Mouse (Mus musculus) liver, adult 2 months (tissue): ENCODE measurements around the gene Zfp967. TPM values are rescaled to one million over a fixed set of nuclear protein-coding genes. Genes with fewer than 3 reads are reported as not detected.
"Not testable (repeated sequence)": the region's sequence is repeated elsewhere in the genome, so short reads cannot be mapped to it uniquely, and the experiment has no call there.

ENCODE experiments used
- DNase-seq: peaks from one replicate; pipeline ENCODE4 v3.0.0-alpha.2; 2011; ENCODE audit warnings: low read depth, low spot score; ENCODE audit errors: extremely low read depth
- H3K27ac ChIP-seq: fragments of 200-500 bp; replicated peaks from 2 replicates; pipeline ENCODE4 v1.5.1; 2012; ENCODE audit warnings: low read depth, mild to moderate bottlenecking, control low read depth, inconsistent platforms, low read length; ENCODE audit not compliant: insufficient read depth
- H3K27me3 ChIP-seq: fragments of 200-500 bp; 2 replicates; pipeline ENCODE4 v1.6.1; 2012; ENCODE audit warnings: mild to moderate bottlenecking, moderate library complexity, low read length, inconsistent platforms; ENCODE audit not compliant: control insufficient read depth, insufficient read depth
- H3K36me3 ChIP-seq: fragments of 200-500 bp; 2 replicates; pipeline ENCODE4 v1.6.1; 2012; ENCODE audit warnings: low read length, inconsistent platforms; ENCODE audit not compliant: control insufficient read depth, insufficient read depth
- H3K4me1 ChIP-seq: fragments of 200-500 bp; 2 replicates; pipeline ENCODE4 v1.6.1; 2011; ENCODE audit warnings: low read length; ENCODE audit not compliant: control insufficient read depth, insufficient read depth
- H3K4me3 ChIP-seq: fragments of 200-500 bp; 2 replicates; pipeline ENCODE4 v1.5.1; 2011; ENCODE audit warnings: low read depth, mild to moderate bottlenecking, control low read depth, low read length, moderate library complexity; ENCODE audit not compliant: insufficient read depth
- H3K79me2 ChIP-seq: fragments of 200-500 bp; 2 replicates; pipeline ENCODE4 v1.6.1; 2012; ENCODE audit warnings: inconsistent platforms, mild to moderate bottlenecking, low read length, moderate library complexity; ENCODE audit not compliant: control insufficient read depth, insufficient read depth
- H3K9ac ChIP-seq: fragments of 200-500 bp; 2 replicates; pipeline ENCODE4 v1.6.1; 2012; ENCODE audit warnings: low read depth, mild to moderate bottlenecking, control low read depth, inconsistent platforms, low read length
- WGBS: fragments of 180-500 bp; shearing (Covaris S2); methylation state at CpG from one replicate; pipeline ENCODE4 v1.1.7; 2018; 5-methylcytosine and 5-hydroxymethylcytosine counted together
- polyA plus RNA-seq: library from polyadenylated mRNA; depleted of rRNA; stranded (reverse); fragments of >200 nt; gene quantifications from 2 replicates; pipeline ENCODE4 v1.2.3, GENCODE M21; 2012; rRNA removed
- total RNA-seq: library from RNA; depleted of rRNA; stranded (reverse); fragments of >200 nt; gene quantifications from 2 replicates; pipeline ENCODE4 v1.2.3, GENCODE M21; 2014; rRNA removed

Gene Zfp967
- total RNA-seq = not detected in 2 replicates
- polyA plus RNA-seq = not detected in 2 replicates

DNA sequence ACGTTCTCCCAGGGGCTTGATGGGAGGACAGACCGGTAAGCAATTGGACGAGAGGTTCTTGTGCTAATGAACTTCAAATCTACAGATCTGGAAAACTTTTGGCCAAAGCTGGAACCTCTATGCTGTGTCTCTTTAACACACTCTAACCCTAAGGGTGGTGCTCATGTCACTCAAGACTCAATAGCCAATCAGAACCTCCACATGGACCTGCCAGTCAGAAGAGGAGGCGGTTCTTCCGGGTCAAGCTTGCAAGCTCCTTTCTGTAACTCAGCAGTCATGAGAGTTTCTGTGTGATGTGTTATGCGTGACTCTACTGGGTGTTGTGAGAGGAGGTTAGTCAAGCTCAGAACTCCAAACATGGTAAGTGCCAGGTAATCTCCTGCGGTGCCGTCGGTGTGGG is at the start of gene Zfp967:
Gene Zfp967 (plus strand): TSS at position 301 of the 400 bp plus-strand sequence.
- H3K9ac ChIP-seq, DNase-seq, H3K27ac ChIP-seq, H3K79me2 ChIP-seq, H3K27me3 ChIP-seq, H3K36me3 ChIP-seq, H3K4me1 ChIP-seq, H3K4me3 ChIP-seq: not testable (repeated sequence)
- whole genome bisulfite sequencing = no CpG with 5 or more reads among the region's 9 CpGs

DNA sequence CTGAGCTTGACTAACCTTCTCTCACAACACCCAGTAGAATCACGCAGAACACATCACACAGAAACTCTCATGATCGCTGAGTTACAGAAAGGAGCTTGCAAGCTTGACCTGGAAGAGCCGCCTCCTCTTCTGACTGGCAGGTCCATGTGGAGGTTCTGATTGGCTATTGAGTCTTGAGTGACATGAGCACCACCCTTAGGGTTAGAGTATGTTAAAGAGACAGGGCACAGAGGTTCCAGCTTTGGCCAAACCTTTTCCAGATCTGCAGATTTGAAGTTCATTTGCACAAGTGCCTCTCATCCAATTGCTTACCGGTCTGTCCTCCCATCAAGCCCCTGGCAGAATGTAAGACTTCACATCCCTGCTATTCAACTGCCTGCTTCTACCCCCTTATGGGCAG is 34.2 kb upstream of the Zfp967 start, which contains the start of gene Gm14434:
Gene Gm14434 (minus strand): TSS at position 101 of the 400 bp plus-strand sequence.
- H3K4me1 ChIP-seq, H3K27me3 ChIP-seq, DNase-seq, H3K79me2 ChIP-seq, H3K27ac ChIP-seq, H3K36me3 ChIP-seq, H3K4me3 ChIP-seq, H3K9ac ChIP-seq: not testable (repeated sequence)
- no CpG with 5 or more reads among the region's 4 CpGs for WGBS

Other genes starting within 250 kb of the Zfp967 start
- gene Gm11009, start 201.6 kb upstream of the Zfp967 start, total RNA-seq = not detected in 2 replicates
- gene Gm11009, start 201.6 kb upstream of the Zfp967 start, polyA plus RNA-seq = not detected in 2 replicates
- gene Gm14435, start 97.5 kb upstream of the Zfp967 start, total RNA-seq = 2.4 and 2.9 TPM in 2 replicates
- 0.86 and 1.4 TPM in 2 replicates for gene Gm14435, start 97.5 kb upstream of the Zfp967 start, polyA plus RNA-seq
- 1.5 TPM in 2 replicates for gene Gm14434, start 34.3 kb upstream of the Zfp967 start, total RNA-seq
- 0.92 and 1.4 TPM in 2 replicates for gene Gm14434, start 34.3 kb upstream of the Zfp967 start, polyA plus RNA-seq
- gene Gm14308, start 115.3 kb downstream of the Zfp967 start, total RNA-seq = 2.5 and 4.0 TPM in 2 replicates
- 0.45 and 0.46 TPM in 2 replicates for gene Gm14308, start 115.3 kb downstream of the Zfp967 start, polyA plus RNA-seq
- 11.7 and 15.9 TPM in 2 replicates for gene Zfp973, start 149.5 kb downstream of the Zfp967 start, total RNA-seq
- gene Zfp973, start 149.5 kb downstream of the Zfp967 start, polyA plus RNA-seq = 0.78 and 0.98 TPM in 2 replicates
- gene Gm14305, start 187.3 kb downstream of the Zfp967 start, total RNA-seq = 8.9 and 14.7 TPM in 2 replicates
- gene Gm14305, start 187.3 kb downstream of the Zfp967 start, polyA plus RNA-seq = 0.97 and 1.2 TPM in 2 replicates